Mouse (Mus musculus) urinary bladder, postnatal 36 days (tissue): ENCODE data around the gene Astn2.

Experiments used
- DNase-seq, 2 experiments: peaks; one replicate each; pipeline ENCODE4 v3.0.0; 2022; ENCODE audit warnings: low spot score in 2 of 2, mixed read lengths in 1 of 2

Gene Astn2

DNA sequence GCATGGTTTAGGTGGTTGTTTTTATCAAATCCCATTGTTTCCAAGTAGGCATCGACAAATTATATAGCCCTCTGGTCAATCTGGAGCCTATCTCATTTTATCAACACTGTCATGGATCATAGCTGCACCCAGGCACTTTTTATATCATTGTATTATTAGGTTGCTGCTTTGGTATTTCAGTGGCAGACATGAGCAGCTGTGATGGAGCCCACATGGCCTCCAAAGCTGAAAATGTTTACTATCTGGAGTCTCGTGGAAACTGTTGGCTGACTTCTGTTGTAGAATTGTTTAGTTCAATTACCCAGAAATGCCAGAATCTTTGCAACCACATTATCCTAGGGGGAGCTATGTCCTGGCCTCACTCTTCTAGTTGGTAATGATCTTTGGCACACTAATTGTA is 732.1 kb downstream of the Astn2 start:
- no peak for DNase-seq

DNA sequence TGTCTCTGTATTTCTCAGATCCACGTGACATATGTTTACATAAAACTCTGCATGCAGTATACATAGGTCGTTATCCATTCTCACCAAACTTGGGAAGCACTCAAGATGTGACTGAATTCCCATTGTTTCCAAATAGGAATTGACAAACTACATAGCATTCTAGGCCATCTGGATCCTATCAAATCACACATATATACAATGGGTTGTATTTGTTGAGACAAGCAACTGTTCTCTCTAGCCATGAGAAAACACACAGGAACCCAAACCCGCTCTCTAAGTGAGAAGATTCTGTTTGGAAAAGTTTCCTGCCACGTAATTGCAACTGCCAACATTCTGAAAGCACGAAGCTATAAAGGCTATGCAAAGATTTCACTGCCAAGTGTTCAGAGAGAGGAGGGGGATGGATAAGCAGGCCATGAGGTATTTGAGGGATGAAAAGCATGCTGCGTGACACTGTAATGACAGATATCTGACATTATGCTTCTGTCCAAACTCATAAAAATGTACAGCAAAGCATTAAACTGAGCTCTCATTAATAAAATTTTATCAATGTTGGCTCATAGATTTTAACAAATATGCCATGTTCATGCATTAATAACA is 732.7 kb downstream of the Astn2 start:
- no peak for DNase-seq

DNA sequence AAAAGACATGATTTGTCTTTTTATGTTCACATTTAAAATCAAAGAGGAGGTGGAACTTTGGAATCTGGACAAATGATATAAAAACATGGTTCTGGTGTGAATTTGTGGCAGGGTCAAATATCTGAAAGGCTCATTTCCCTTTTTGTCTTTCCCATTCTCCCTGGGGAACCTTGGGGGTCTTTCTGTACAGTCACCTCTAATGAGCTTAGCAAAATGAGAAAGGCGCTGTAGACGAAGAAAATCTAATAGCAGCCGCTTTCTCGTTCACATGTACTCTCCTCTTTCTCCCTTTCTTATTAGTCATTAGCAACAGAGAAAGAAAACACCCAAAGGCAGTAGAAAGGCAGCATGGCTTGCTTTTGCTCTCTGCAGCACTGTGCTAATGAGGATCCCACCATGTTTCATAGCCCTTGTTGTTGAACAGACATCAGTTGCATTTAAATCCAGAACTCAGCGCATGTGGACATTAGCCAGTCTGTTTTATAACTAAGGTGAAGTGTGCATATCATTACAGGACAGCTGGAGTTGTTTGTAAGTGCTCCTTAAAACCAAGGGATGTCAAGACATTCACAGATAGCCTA is 737.3 kb downstream of the Astn2 start:
- DNase-seq = no peak

DNA sequence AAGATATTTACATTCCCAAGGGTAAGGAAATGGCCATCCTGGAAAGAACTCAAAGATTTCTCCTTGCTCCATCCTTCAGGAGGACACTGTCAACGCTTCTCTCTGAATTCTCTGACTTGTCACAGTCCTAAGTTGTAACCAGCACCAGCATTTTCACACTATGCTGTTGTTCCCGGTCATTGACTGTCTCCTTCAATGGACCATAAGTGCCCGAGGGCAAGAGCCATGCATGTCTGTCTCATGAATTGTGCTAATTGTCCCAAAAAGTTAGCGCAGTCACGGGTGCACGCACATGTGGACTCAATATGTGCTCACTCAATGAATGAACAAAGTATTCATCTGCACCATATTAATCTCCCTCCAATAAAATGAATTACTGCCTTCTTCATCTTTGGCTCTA is 741.2 kb downstream of the Astn2 start:
- no peak for DNase-seq

DNA sequence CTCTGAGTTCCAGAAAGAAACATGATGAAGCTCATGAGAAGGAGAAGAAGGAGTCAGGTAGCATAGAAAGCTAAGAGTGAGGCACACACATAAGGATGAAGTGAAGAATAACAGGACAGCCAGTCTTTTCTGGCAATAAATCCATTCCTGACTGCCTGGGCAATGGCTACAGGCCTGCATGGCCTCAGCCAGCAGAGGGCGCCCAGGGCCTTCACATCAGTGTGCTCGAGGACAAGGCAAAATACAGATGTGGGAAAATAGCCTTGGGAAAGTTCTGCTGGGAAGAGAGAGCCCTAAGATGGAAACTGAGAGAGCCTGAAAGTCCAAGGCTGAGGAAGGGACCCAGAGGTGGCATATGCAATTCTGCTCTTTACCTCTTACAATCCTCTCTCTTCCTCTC is 749.7 kb downstream of the Astn2 start:
- DNase-seq = peak; percentile 60 to 69

DNA sequence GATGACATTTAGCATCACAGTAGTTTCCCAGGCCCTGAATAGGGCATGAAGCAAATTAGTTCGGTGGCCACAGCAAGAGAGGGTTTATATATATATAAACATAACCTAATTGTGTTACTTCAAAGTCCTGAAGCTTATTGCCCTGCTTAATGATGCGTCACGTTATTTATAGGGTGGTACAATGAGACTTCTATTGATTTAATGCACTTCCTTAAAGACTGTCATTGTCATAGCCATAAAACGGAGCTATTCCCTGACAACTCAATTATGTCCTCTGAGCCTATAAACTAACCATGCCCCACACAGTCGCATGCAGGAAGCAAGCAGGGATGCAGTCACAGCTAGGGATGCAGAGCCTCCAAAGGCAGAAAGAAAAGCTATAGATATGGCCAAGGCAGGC is 761.8 kb downstream of the Astn2 start:
- no peak for DNase-seq

DNA sequence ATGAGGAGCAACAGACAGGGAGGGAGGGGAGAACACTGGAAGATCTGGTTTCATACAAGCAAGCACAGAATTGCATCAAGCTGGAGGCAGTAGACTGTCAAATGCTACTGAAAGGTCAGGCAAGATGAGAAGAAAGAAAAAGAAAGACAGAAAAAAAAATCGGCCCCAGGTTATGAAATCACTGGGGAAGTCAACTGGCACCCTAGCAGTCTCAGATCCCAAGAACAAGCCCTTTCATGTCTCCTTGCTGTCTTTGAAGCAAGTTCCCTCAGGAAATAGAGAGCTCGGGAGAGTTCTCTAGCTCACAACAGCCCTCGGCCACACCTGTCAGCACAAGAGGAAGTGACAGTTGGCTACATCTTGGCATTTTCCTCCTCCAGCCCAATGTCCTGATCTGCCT is 766.2 kb downstream of the Astn2 start:
- DNase-seq = no peak

DNA sequence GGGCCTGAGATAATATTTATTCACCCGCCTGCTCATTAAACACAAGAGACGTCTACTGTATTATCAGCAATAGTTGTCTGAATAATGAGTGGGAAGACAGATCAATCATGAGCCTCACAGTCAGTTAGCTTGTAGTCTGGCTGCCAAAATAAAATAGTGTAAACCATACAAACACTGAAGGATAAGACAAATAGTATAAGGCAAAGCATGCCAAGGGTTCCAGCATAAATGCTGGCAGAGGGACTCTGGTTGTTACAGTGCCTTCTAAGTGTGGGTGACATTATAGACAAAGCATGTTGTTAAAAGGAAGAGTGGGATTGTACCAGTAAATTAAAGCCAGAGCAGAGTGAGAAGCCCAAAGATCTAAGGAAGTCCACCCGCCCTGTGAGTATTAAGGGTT is 784.3 kb downstream of the Astn2 start:
- no peak for DNase-seq

DNA sequence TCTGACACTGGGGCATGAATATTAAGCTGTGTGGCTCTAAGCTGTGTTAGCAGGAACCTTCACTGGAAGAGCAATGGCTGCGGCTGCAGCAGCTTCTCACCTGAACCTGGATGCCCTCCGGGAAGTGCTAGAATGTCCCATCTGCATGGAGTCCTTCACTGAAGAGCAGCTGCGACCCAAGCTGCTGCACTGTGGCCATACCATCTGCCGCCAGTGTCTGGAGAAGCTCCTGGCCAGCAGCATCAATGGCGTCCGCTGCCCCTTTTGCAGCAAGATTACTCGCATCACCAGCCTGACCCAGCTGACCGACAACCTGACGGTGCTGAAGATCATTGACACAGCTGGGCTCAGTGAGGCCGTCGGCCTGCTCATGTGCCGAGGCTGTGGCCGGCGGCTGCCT is 791.3 kb downstream of the Astn2 start:
- DNase-seq = no peak

DNA sequence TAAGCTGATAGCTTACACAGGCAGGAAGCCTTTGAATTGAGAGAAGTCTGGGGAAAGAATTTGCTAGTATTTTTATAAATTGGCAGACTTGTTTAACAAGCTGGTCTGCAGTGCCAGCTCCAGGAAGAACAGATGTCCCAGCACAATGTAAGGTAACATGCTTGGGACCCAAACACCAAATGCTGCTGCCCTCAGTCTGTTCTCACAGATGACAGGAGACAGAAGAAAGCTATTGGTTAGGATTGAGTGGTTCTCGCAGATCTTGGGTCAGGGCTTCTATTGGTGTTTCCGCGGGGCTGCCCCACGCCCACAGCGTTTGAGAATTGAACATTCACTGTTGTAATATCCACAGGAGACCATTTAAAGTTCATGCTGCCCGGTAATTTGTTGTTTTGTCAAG is 793.5 kb downstream of the Astn2 start:
- DNase-seq = no peak

DNA sequence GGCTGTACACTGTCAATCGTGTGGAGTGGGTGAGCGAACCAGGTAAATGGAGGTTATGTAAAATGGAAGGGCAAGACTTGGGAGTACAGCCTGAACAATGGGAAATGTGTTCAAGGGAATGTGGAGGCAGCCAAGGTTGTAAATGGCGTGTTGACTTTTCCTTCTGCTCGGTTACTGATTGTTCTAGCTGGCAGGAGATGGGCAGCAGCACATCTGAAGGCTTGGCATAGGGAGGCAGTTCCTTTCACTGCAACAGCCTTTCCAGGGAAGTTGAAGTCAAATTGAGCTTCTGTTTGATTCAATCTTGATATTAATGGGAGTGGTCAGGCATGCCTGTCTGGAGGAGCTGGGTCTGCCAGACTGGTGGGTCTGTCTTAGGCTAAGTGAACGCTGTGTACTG is 794.1 kb downstream of the Astn2 start:
- no peak for DNase-seq

DNA sequence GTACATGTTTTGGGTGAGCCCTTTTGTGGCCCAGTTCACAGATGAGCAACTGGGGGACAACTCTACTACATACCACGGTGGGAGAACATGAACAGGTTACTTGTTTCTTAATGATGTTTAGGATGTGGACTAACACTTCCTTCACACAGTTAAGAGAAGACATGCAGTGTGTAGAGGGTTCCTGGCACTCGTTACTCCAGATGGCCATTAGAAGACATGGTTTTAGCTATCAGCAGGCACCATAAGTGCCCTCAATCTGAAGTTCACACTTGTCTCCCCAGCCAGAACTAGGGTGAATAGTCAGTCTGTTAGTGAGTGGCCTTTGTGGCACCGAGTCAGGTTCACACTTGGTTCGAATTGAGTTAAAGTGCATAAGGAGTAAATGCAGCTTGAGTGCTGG is 796.3 kb downstream of the Astn2 start:
- DNase-seq = no peak

DNA sequence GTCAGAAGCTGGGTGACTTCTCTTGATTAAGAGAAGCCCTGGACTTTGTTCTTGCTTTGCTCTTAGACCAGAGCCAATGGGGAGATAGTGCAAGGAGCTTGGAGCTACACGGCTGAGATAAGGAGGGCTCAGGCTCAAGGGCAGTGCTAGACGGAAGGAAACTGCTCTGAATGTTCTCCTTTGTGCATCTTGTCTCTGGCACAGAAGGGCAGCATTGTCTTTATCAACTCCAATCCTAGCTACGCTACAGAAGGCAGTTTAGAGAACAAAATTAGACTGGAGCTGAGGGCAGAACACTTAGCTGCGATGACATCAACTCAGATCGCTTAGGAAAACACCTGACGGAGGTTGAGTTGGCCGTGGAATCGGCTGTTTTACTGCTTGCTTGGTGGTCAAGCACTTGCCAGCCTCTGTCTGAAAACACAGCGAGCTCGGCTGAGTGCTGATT is 797.2 kb downstream of the Astn2 start:
- DNase-seq = no peak

DNA sequence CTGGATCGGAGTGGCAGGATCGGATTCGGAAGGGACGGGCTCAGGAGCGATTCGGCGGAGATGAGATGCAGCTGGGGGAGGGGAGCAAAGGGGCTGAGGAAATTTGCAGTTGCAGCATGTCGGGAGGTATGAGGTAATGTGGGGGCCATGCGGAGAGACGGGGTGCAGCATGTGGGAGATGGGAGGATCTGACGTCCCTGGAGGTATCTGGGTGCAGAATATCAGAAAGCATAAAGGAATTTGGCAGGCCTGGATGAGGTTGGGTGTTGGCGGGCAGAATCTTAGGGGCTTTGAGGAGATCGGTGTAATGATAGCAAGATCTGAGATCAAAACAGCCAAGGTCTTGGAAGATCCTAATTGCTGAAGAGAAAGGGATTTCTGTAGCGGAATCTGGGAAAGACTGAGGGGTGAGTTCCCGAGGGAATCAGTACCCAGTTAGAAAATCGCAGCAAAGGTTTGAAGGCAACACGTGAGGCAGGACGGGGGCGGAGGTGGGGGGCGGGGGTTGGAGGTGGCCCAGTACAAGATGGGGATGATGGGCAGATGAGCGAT is 799.2 kb downstream of the Astn2 start:
- no peak for DNase-seq

DNA sequence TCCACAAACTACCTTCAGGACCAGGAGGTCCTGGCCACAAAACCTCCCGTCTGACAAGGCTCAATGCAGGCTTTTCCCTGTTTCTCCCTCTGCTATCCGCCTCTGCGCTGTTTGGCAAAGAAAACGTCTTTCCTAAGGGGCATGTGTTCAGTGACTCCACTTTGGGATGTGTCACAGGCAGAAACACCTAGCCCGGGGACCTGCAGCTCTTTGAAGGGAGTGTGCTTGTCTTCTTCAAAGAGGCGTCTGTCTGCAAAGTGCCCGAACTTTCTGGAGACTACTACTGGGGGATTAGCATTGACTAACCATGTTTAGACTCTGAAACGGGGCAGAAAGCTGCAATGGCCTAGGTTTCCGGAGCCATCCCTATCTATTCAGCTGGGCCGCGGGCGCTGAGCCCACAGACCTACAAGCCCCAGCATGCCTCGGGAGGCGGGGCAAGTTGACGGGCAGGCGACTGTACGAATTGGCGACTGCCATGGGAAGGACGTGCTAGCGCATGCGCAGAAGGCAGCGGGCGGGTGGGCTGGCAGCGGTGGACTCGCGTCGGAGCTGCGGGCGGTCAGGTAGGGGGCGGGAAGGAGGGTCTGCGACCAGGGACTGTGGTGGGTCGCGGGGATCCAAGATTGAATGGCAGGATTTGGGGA is 799.8 kb downstream of the Astn2 start, which contains the start of gene Trim32:
TSS of gene Trim32 (plus strand) at position 483 of the 647 bp plus-strand sequence.
- DNase-seq = peak; percentile 99

DNA sequence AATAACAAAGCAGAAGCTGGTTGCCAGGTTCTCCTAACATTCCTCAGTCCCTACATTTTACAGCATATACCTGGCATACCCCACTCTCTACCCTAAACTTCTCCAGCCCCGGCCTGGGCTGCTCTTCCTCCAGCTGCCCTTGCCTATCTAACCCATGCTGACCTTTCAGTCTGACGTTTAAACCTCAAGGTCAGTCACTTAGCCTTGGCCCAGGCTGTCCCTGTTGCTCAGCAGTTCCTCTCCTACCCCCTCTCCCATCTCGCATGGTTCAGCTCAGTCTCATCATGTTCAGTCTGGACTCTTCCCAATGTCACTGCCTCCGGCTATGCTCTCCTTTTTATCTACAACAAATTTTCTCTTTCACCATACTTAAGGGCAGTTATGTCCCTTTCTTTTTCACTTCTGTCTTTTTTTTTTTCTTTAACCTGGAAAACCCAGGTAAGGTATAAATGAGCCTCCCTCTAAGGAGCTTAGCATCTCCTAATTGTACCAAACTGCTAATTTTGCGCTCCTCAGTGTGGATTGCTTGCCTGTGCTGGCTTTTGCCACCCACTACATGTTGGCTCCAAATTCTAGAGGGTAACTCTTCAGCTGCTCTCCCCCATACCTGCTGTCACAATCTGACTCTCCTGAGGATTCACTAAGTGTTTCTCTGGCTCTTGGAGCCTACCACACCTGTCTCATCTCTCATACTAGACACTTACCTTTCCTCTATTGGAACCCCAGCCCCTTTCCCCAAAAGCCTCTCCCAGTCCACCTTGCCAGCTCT is 809.6 kb downstream of the Astn2 start:
- no peak for DNase-seq

DNA sequence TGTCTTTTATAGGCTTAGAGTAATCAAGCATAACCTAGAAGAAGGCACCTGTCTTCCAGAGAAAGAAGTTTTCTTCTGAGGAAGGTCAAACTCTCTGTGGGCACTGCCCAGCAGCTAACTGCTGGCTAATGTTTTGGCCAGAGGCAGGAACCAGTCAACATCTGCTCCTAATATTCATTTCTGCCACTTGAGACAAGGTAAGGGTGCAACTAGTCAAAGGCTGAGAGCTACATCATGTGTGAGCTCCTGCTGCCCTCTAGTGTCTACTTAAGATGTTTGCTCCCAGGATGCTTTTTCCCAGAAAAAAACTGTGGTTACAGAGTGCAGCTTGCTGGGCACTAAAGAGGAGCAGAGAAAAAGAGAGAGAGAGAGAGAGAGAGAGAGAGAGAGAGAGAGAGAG is 814.6 kb downstream of the Astn2 start:
- DNase-seq = peak in 1 of 2 experiments; percentile 20

DNA sequence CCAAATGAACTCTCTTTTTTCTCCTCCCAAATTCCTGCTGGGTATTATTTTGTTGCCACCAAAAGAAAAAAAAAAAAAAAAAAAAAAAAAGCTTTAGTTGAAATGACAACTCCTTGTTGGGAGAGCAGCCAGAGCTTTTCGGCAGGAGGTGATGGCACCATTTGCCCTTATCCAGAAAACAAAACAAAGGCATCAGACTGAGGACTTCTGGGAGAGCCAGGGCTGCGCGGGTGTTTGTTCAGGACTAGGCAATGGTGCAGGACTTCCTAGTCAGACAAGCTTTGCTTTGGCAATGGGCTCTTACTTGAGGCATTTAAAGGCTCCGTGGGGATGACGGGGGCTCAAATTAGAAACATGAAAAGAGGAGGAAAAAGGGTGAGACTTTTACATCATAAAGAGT is 817.5 kb downstream of the Astn2 start:
- DNase-seq = no peak

DNA sequence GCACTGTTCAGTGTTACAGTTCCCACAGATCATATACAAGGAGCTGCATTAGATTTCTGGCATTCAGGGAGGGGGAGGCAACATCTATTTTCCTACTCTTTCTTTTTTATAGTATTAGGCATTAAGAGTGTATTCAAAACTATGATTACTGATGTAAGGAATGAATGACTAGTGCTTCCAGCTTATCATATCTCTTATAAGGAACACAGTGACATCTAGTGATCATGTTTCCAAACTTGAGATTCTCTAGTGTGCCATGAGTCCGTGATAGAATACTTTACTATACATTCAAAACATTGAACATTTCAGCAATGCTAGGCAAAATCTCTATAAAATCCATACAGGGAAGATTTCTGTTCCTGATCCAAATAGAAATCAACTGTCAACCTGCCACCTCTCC is 824.2 kb downstream of the Astn2 start:
- no peak for DNase-seq

DNA sequence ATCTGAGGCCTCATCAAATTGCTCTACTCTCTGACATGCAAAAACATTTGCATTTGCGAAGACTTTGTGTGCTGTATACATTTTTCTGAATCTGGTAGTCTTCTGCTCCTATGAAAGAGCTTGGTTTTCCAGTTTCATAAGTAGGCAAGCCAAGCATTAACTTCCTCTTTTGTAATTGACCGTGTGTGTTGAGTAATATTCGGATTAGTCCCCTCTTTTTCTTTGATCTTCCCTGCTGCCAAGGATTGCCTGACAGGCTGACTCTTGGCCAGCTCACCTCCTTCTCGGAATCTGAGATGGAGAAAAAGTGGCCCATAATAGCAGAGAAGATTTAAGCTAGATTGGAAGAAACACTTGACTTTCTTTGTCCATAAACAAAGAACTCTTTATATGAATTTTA is 838.9 kb downstream of the Astn2 start:
- DNase-seq = no peak

DNA sequence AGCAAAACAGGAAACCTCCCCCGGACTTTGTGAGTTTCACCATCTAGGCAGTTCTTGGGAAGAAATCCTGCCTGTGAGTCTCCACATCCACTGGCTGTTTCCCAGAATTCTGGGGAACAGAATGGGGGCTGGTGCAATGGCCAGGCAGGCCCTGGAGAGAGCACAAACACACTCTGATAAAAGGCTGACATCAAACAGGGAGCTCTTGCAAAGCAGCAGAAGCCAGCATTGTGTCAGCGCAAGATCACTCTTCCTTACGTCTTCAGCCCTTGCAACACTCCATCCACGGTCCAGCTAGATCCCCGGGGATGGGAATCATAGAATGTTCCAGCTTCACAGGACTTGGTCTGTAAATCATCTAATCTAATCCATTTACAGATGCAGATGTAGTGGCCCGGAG is 855.9 kb downstream of the Astn2 start:
- peak in 1 of 2 experiments; percentile 64 for DNase-seq

DNA sequence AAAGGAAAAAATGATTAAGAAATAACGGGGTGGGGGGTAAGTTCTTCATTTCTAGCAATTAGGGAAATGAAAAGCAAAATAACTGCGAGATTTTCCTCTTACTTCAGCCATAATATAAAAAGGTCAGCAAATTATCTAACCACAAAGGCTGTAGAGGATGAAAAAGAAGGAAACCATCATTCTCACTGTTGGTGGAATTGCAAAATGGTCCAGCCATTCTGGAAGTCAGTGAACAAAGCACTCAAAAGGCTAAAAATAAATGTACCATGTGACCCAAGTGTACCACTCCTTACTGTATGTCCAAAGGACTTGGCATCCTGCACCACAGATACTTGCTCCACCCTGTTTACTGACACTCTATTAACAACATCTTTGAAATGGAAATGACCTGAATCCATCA is 858.8 kb downstream of the Astn2 start:
- DNase-seq = no peak
